Mouse (Mus musculus): ENCODE measurements around the gene Btc.

The Btc gene

GRCm38 (mm10) chr5:91320348-91320747 is 82.4 kb downstream of the Btc start:
- DNase-seq, result no peak

GRCm38 (mm10) chr5:91313971-91314370 is 88.8 kb downstream of the Btc start:
- DNase-seq, result no peak

- no peak for DNase-seq
These were observed 91.0 kb downstream of the Btc start for GRCm38 (mm10) chr5:91311767-91312166.

- DNase-seq, result no peak
These were observed 94.2 kb downstream of the Btc start for GRCm38 (mm10) chr5:91308576-91308975.

GRCm38 (mm10) chr5:91307907-91308306 is 94.9 kb downstream of the Btc start:
- peak; percentile 76 for DNase-seq
